Mouse (Mus musculus) WW6 (cell line): ENCODE results near the gene Fam229b.
A peak's percentile ranks its signal among the peaks of the same experiment; 100 is the strongest.

ENCODE experiments used
- DNase-seq: peaks from one replicate; pipeline ENCODE4 v3.0.0-alpha.2; 2013; ENCODE audit warnings: low read depth, low spot score

The Fam229b gene

GRCm38 (mm10) chr10:39137766-39138165 lies 4.1 kb upstream of the Fam229b start:
- DNase-seq: no peak

- DNase-seq: no peak
These were observed 12.3 kb downstream of the Fam229b start for GRCm38 (mm10) chr10:39121412-39121811.

GRCm38 (mm10) chr10:39109489-39109874 lies 24.2 kb downstream of the Fam229b start:
- DNase-seq: no peak

GRCm38 (mm10) chr10:39108837-39109488 lies 24.8 kb downstream of the Fam229b start:
- DNase-seq: no peak

- DNase-seq: peak; percentile 38
These were observed 26.8 kb downstream of the Fam229b start for GRCm38 (mm10) chr10:39106935-39107334.

GRCm38 (mm10) chr10:39106413-39106812 lies 27.3 kb downstream of the Fam229b start:
- DNase-seq: no peak

GRCm38 (mm10) chr10:39104803-39105449 lies 28.8 kb downstream of the Fam229b start:
- no peak for DNase-seq

GRCm38 (mm10) chr10:39098746-39099145 lies 35.0 kb downstream of the Fam229b start:
- no peak for DNase-seq

- no peak for DNase-seq
These were observed 36.7 kb downstream of the Fam229b start for GRCm38 (mm10) chr10:39096981-39097380.

- no peak for DNase-seq
These were observed 61.7 kb downstream of the Fam229b start for GRCm38 (mm10) chr10:39072048-39072447.
